Mouse (Mus musculus) spleen, postnatal 14 days (tissue): ENCODE results near the gene Pax5.
A peak's percentile ranks its signal among the peaks of the same experiment; 100 is the strongest.

Experiments
- DNase-seq, 2 experiments: peaks; one replicate each; pipeline ENCODE4 v3.0.0; 2021 to 2022; ENCODE audit warnings: low spot score in 2 of 2

Pax5 gene

DNA sequence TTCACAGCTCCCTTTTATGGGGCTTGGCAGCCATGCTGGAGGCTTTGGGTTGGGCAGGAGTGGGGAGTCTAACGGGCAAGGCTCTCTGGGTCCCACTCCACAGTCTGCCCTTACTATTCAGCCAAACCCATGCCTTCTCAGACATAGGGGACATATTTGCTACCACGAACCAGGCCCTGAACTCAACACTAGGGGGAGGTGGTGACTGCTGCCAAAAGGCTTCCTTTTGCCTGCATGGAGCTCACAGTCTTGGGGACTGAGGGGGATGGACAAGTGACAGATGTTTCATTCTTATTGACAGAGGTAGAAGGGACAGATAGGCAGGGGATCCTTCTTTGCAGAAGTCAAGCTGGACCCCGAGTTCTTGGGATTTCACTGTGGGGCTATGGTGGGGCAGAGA is 42.1 kb downstream of the Pax5 start:
- DNase-seq = no peak

DNA sequence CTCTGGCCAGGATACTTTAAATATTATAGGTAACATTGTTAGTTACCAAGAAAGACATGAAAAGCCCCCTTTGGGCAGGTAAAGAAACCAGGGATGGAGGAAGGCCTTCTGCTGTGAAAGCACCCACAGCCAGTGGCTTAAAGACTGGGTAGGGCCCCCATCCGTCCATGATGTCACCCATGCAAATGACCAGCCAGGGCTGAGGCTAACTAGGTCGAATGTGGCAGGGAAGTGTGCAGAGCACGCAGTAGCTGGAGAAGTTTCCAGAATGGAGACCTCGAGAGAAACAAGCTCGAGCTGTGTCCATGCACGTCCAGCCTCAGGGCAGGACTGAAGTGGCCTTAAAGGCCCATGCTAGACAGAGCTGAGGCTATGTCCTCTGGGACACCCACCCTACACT is 42.9 kb downstream of the Pax5 start:
- DNase-seq = peak in 1 of 2 experiments; percentile 26

- no peak for DNase-seq
Observed at GRCm38 (mm10) chr4:44664767-44665056, 45.6 kb downstream of the Pax5 start.

DNA sequence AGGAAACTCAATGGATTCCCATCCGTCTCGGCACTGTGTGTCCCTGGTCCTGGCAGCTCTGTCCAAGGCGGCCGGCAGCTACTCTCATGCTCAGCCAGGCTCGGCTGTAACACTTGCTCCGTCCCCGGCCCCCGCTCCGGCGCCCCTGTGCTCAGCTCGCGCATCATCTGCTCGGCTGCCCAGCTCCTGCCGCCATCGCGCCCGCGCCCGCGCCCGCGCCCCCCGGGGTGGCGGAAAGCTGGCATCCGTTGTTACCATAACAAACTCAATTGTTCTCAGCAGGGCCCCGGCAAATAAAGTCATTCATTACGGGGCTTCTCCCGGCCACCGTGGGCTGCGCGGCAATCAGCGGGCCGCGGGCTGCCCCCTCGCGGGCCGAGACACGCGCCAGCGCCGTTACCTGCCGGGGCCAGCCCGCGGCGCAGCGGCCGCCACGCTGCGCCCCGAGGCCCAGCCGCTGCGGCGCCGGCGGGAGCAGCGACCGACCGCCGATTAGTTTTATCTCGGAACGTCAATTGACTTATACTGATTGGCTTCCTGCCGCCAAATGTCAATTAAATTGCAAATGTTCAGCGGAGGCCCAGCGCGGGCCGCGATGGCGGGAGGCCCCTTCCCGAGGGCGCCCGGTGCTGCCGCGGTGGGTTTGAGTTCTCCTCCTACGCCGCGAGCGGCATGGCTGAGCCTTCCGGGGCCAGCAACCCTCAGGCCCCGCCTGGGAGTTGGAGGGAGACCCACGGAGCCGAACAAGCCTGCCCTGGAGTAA is 46.1 kb downstream of the Pax5 start:
- DNase-seq = no peak

- DNase-seq = no peak
Observed at GRCm38 (mm10) chr4:44663489-44663888, 46.8 kb downstream of the Pax5 start.

DNA sequence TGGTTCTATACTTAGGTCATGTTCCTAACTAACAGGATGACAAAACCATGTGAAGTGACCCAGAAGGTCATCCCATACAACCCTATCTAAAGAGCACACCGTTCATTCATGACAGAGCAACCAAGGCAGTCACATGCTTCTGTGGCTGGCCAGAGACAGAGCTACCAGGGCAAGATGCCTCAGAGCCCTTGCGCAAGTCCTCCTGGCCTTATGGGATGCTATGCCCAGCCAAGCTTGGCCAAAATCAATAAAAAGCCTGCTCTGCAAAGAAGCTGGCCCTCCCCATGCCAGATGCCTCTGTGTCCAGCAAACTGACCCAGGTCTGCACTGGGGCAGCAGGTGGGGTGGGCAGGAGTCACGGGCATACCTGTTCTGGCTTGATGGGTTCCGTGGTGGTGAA is 65.1 kb downstream of the Pax5 start:
- DNase-seq = no peak

DNA sequence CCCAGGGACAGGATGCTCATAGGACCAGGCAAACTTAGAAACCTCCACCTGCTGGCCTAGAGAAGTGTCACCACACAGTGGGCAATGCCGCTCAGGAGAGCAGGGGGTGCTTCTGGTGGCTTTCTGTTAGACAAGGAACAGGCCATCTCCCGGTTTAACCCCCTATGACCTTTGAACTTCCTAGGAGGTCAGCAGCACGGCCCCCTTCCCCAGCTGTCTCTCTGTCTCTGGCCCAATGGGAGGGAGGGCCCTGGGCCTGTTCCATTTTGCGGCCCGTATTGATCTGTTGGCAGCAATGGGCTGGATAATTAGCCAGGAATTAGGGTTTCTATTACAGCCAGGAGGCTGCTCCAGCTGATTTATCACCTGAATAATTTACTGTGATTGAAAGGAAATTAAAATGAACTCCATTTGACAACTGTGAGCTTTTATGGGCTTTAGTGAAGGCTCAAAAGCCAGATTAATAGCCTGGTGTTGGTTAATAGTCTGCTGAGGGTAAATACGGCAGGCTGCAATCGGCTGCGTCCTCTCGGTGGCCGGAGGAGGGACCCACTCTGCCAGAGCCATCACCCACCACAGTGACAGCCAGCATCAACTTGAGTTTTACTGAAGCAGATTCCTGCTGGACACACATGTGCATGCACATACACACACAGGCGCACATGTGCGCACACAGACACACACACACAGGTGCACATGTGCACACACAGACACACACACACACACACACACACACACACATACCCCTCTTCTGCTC is 68.3 kb downstream of the Pax5 start:
- no peak for DNase-seq

GRCm38 (mm10) chr4:44635618-44636017 is 74.7 kb downstream of the Pax5 start:
- no peak for DNase-seq

DNA sequence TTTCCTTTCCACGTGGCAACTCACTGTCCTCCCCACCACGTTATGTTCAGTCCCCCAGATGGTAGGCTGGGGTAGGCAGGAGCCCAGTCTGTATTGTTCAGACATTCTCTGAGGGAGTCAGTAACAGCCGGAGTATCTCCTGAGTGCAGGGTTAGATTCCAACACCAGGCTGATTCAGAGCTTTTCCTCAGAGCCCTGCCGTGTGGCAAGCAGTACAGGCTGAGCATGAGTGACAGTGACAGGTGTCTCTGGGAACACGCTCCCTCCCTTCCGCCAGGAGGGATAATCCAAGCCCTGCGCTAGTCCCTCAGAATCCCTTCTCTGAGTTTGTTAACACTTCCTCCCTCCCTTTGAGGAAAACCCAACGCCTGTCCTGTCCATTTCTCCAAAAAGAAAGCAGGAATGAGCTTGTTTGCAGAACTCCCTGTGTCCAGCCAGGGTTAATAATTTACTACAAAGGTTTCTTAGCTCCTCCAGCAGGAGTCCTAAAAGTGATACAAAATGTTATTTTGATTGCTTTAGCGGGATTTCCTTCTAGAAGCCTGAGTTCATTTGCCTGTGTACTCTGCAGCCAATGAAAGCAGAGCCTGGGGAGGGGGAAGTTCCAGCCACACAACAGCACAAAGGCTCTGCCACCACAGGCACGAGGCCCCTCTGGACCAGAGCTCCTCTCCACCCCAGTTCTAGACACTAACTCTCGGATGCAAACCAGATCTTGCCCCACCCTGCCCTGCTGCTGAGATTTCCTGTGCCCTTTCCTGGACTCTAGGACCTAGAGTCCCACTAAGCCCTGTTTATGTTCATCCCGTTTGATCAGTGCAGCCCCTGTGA is 76.4 kb downstream of the Pax5 start:
- DNase-seq = no peak

DNA sequence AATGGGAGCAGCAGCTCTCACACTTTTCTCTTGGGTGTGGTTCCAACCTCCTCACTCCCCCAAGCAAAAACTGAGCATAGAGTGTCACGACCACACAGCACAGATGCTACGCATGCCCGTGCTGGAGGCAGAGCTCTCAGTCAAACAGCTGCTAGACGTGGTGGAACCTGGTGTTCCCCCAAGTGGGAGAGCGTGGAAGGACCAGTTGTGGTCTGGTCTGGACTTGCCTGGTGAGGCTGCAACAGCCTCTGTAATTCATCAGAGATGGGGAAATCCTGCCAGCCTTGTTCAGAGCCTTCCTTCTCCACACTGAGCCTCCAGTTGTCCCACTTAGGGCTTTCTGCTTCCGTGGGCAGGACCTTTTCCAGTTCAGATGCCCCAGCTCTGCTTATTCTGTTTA is 80.2 kb downstream of the Pax5 start:
- no peak for DNase-seq

DNA sequence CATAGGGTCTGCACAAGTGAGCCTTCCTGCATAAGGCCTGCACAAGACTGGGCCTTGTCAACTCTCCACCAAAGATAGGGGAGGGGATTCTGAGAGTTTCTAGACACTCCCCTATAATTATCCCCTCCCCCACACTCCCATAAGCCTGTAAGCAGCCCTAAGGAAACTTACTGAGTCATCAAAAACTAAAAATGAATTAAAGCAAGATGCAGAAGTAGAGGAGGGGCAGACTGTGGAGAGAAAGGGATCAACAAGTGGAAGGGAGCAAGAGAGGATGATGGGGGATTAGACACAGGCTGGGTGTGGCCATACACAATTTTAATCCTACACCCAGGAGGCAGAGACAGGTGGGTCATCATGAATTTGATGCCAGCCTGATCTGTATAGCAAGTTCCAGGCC is 82.4 kb downstream of the Pax5 start:
- no peak for DNase-seq

GRCm38 (mm10) chr4:44625108-44625424 is 85.2 kb downstream of the Pax5 start:
- DNase-seq = no peak

DNA sequence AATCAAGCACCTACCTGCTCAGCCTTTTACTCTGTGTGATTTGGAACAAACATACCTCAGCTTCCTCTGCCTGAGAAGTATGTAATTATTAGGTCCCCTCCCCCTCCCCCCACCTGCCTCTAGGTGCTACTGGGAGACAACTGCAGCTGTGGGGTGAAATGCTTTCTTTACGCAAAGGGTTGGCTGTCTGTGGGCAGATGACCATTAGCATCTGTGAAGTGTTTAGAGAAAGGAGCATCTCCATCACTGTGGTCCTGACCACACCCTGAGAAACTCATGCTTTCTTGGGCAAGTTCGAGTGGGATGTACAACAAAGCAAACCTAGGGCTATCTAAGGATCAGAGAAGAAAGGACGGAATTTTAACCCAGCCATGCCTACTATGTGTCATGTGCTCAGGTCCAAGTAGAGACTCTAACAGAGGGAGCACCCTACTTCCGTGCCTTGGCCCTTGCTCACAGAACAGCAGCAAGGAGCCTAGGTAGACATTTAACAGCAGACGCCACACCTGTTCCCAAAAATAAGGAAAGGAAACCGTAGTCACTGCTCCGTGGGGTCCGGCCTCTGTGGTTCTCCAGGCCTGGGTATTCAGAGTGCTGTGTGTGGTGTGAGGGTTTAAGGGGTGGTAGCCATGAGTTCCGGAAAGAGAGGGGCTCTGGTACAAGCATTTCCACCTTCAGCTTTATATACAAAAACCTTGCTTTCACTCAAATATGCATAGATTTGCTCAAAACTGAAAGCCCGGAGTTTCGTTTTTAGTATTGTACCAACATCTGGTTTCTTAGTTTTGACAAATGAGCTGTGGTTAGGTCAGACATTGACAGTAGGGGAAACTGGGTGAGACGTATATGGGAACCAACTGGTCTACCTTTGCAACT is 85.8 kb downstream of the Pax5 start:
- no peak for DNase-seq

DNA sequence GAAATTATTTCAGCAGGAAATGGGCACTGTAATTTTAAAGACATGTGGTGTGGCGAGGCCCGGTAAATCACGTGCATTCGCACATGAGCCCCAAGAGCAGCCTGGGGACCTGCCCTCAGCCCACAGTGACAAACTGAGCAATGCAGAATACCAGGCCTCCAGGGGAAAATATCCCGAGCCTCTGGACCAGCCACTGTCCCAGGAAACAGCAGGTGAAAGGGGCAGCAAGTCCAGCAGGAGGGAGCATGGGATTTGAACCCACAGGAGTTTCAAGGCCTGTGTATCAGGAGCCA is 86.9 kb downstream of the Pax5 start:
- DNase-seq = no peak

- no peak for DNase-seq
Observed at GRCm38 (mm10) chr4:44622682-44623434, 87.4 kb downstream of the Pax5 start.

GRCm38 (mm10) chr4:44620241-44620640 is 90.0 kb downstream of the Pax5 start:
- DNase-seq = no peak

DNA sequence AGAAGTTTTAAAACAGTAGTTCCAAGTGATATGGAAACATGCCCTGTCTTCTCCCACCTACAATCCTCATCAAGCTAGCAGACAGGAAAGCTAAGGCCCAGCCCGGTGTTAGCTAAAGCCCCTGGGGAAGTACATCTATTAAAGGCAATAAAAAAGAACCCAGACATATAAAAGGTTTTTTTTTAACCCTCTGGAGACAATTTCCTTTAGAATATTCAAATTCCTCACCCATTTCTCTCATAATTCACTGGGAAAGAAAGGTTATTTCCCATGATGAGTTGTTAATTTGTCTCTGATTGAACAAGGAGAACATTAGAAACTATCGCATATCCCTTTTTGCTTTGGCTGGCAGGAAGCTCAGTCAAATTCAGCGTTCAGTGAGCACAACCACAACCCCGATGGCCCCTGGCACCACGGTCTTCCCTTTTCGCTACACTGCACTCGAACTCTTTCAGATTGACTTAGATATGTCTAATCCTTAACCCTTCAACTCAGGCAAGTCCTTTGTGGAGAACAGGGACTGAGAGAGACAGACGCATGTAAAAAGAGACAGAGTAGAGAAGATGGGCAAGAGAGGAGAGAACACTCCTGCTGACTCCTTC is 96.1 kb downstream of the Pax5 start:
- no peak for DNase-seq

DNA sequence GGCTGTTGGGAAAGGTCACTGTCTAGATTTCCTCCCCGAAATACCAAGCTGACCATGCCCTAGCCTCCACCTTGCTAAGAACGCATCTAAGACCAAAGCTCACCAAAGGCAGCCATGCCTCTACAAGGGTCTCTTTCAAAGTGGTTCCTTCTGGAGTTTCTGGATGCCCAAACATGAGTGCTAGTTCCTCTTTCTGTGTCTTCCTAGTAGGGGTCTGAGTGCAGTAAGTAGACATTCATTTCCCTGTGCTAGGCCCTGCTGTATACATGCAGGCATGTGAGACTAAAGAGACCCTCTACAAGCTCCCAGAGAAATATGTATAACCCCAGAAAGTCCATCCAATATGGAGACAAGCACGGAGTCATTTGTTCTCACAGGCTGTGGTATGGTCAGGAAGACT is 97.9 kb downstream of the Pax5 start:
- DNase-seq = no peak

DNA sequence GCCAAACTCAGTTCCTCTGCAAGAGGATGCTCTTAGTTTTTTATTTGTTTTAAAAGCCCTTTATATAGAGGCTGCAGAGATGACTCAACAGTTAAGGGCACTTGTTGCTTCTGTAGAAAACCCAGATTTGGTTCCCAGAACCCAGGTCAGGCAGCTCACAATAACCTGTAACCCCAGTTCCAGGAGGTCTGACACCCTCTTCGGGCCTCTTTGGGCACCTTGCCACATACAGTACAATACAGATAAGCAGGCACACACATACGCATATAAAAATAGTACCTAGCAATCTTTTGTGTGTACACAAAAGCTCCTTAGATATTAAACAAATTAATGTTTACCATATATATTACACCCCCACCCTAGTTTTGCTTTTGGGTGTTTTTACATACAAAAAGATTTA is 104.8 kb downstream of the Pax5 start:
- DNase-seq = no peak

DNA sequence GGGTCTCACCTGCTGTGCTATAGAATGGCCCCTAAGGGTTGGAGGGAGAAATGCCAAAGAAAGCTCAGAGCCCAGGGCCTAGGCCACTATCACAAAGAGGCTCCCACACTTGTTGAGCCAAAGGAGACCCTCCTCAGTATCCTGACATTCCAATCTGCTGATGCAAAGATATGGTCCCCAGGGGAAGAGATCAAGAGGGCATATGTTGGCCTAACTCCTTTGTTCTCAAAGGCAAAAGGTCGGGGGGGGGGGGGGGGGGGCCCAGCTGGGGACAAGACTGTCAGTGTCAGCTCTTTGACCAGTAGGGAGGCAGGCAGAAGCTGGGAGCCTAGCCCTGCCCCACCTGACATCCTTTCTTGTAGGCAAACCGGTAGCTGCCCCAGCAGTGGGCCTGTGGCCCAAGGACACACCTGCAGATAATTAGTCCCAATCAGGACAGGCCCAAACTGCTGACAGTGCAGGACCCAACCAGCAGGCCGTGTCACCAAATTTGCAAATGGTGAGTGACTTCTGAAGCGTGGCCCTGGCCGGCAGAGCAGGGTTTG is 108.0 kb downstream of the Pax5 start:
- no peak for DNase-seq

DNA sequence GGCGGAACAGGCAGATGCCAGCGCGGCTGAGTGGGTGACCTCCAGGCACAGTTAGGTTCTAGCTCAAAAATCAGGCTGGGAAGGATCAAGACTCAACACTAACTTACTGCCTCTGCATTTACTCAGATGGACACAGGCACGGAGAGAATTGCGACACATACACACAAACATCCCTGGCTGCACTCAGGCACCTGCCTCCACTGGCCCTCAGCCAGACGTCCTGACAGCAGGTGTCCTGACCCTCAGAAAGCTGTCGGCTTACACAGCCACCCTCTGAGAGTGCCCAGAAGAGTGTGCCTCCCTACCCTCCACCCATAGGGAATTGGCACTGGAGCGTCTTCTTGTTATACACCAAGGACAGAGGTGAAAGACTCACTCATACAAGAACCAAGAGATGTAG is 108.9 kb downstream of the Pax5 start:
- DNase-seq = no peak
